Mouse (Mus musculus) left cerebral cortex, adult 9 months (tissue): ENCODE results near the gene Gabpb2.
"Not testable (repeated sequence)": the region's sequence is repeated elsewhere in the genome, so short reads cannot be mapped to it uniquely, and the experiment has no call there.

Experiments used
- DNase-seq, 2 experiments: peaks; one replicate each; pipeline ENCODE4 v3.0.0; 2022; ENCODE audit warnings: low spot score in 2 of 2

The Gabpb2 gene

DNA sequence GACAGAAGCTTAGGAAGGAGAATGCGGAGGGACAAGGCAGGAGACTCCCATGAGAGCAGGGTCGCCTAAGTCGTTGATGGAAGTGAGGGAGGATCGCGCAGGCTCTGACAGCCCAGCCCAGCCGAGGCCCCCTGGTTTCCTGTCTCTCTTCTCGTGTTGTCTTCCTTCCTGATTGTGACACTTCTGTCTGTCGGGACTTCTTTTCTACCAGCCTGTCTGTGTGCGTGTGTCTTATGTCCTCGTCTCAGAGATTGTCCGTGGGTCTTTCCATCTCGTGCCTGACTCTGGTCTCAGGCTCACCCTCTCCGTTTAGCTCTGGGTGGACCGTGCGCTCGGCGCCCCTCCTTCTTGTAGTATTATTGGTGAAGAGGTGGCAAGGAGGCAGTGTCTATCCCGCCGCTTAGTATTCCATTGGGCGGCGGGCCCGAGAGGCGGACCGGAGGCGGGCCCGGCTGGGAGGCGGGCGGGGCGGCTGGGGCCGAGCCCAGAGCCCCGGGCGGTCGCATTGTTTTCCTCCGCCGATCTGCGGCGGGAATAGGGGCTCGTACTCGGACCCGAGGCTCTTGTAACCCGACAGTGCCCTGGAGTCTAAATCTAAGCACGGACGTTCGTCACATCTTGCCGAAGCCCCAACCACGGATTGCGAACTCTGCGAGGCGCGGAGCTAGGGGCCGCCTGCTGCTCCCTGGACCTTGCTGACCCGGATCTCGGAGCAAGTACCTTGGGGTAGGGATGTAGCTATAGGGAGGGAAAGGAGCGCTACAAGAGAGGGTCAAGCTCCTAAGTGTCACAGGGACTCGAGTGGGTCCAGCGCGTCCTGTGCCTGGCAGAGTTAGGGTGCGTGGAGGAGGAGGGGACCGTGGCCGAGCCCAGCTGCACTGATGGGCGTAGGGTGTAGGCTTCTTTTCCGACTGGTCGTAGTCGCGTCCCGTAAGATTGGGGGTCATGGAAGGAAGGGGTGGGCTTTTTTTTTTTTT lies 57.4 kb downstream of the Gabpb2 start, which contains the start of gene Sema6c:
Sema6c (plus strand) TSS at position 471 of the 977 bp plus-strand sequence.
- DNase-seq = peak; percentile 62 to 91

DNA sequence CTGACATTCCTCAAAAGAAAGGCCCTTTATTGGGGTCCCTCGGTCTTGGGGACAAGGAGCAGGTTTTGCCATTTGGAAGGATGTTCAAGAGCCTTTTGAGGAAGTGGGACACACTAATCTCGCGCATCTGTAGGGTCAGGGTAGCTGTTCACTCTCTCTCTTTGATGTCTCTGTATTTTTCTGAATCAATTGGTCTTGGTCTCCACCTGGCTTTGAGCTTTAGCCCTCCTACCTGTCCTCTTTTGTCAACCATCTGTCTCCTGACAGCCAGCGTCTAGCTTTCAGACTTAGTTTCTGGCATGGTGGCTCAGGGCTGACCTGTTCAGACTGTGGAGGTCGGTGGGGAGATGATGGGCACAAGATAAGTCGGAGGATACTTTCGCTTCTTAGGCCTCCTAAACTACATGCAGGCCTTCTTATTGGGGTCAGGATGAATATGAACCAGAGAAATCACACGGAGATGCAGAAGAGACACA lies 58.2 kb downstream of the Gabpb2 start:
- no peak for DNase-seq

DNA sequence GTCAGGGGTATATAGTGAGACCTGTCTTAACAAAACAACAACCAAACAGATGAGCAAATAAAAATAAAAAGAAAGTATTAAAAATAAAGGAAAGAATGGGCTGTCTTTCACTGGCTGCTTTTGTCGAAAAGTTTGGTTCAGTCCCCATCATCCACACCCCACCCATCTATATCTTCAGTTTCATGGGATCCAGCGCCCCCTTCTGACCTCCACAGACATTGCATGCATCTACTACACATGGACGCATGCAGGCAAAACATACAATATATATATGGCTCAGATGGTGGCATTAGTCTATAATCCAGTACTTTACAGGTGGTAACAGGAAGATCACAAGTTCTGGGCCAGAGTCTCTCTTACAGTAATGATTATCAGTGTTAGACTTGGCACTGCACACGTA lies 63.8 kb downstream of the Gabpb2 start:
- no peak for DNase-seq

DNA sequence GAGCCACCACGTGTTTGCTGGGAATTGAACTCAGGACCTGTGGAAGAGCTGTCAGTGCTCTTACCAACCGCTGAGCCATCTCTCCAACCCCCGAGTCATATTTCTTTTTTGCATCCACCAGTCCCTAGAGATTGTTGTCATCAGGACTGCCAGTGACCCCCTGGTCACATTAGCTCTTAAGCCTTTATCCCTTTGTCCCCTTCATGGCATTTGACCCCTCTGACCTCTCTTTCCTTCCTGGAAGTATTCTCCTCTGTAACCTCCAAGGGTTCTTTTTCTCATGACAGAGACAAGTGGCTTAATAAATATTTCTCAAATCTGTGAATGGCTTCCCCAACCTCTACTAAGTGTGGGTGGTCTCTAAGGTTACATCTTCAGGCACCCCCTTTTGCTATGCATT lies 69.8 kb downstream of the Gabpb2 start:
- no peak for DNase-seq

DNA sequence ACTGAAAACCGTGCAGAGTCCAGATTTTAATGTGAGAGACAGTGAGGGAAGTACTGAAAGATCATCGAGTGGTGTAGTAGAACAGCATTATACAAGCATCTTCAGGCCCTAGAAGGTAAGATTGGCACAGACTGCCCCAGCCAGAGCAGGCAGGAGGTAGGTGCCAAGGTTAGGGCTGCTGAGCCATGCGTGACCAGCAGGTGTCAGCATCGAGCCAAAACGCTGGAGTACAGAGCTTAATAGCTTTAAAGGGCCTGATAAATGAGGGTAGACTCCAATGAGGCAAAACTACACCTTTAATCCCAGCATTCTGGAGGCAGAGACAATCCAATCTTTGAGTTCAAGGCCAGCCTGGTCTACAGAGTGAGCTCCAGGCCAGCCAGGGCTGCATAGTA lies 75.1 kb downstream of the Gabpb2 start:
- DNase-seq = peak in 1 of 2 experiments; percentile 89

DNA sequence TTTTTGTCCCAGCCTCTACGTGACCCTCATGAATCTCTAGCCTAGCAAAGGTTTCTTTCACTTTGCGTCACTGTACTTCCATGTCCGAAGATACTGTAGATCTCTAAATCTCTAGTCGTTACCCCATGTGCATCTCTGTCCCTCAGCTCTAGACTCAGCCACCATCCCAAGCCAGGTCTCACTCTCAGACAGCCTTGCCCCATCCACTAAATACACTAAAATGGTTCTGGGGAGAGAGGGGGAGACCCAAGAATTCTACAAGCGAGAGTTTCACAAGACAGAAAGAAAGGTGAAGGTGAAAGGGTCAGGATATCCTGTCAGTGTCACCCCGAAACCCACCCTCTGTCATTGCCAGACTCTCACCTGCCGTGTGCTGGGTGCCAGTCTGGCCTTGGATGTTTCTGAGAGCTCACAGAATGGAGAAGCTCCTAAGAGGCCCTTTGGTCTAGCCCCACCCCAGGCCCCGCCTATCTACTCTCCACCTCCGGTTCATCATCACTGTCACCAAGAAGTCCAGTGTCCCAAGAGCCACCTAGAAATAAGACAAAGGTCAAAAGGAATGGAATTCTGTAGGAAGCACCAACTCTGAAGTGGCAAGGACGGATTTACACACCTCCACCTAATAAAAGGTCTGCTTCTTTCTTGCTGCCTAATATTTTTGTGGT lies 75.6 kb downstream of the Gabpb2 start, which contains the start of gene Tnfaip8l2:
Tnfaip8l2 (minus strand) TSS at position 409 of the 665 bp plus-strand sequence.
- no peak for DNase-seq

DNA sequence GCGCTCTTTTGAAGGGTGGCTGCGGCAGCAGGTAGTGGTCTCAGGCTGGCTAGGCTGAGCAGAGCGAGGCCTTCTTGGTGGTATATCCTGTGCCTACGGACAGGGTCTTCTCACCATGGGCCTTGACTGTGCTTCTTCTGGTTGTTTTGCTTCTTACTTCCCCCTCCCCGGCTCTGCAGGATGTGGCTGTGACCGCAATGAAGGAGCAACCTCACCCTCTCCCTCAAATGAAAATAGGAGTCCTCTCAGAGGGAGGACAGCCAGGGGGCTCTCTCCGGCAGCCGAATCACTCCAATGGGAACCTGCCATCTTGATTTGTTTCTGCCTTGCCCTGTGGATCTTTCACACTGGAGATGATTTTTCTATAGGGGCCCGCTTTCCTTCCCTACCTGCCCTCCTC lies 76.2 kb downstream of the Gabpb2 start:
- no peak for DNase-seq

DNA sequence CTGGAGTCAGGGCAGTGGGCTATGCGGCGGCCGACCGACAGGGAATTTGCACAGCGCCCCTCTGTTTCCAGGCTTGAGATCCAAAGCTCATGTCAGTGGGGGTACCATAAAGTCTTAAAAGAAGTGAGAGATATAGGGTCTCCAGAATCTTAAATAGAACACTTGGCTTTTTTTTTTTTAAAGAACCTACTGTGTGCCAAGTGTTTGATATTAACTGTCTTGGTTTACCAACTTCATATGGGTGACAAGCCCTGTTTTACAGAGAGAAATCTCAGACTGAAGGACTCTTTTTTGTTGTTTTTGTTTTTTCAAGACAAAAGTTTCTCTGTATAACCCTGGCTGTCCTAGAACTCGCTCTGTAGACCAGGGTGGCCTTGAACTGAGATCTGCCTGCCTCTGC lies 76.9 kb downstream of the Gabpb2 start:
- no peak for DNase-seq

DNA sequence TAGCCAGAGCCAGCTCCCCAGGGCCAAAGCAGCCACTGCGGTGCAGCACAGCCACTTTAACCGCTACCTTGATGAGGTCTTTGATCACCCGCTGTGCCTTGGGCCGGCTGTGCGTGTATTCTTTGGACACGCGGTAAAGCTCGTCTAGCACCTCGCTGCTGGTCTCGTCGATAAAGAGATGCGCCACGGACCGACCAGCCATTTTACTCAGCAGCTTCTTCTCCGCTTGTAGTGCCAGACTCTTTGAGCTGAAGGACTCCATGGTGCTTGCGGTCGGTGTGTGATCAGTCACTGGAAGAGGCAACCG lies 77.5 kb downstream of the Gabpb2 start:
- DNase-seq = no peak

DNA sequence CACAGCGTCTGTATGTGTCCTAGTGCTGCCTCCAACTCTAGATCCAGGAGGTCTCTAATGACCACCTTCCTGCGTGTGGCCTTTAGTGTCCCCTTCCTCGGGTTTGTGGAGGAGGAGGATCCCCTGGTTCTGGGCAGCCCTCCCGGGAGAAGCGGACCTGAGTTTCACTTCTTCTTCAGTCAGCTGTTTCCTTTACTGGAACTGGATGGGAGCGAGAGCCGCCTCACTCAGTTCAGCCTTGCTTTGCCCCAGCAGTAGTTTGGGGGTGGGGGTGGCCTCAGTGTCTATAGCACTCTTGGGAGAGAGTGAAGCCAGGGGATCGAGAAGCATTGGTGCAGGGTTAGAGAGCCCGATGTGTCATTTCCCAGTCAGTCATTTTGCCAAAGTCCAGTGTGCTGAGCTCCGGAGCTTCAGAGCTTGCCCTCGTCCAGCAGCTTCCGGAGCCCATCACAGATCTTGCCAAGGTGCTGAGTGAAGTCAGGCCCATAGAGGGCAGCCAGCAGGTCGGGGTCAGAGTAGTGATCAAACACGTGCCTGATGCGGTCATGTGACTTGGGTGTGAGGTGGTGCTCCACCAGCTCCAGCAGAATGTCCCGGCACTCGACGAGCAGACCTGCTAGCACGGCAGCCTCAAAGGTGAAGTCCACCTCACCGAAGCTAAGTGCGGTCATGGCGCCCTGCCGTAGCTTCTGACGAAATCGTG lies 78.0 kb downstream of the Gabpb2 start:
- DNase-seq = no peak

DNA sequence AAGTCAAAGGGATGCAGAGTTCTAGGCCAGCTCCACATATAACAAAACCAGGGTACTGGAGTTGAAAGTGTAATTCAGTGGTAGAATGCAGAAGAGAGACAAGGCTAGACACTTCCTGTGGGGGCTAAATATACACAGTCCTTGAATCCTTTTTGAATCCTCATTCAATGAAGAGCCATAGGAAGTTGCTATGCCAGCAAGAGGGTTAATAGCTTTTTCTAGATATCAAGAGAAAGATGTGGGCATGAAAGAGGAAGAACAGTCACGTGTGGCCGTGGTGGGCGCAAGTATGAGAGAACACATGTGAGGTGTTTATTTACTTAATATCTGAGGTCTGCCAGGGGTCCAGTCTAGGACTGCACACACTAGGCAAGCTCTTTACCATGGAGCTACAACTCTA lies 81.4 kb downstream of the Gabpb2 start:
- no peak for DNase-seq

DNA sequence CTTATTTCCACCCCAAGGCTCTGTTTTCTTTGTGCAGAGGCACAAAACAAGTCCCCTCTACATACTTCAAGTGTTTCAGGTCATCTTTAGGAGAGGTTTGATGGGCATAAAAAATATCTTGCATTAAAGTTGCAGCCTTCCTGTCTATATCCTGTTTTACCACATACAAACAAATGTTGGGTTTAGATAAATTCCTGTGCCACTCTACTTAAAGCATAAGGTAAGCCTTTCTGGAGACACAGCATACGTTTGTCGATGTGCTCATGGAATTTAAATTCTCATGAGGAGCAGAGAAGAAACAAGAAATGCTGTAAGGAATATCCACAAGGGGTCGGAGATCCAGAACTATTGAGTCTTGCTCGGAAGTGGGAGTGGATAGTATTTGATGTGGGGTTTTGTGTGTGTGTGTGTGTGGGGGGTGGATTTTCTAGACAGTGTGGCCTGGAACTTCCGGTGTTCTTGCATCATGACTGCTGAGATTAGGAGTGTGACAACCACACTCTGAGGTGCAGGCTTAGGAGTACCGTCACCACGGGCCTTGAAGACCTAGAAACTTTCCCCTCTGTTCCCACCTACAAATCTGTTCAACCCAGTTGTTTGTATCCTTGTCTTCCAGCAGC lies 82.2 kb downstream of the Gabpb2 start:
- DNase-seq = no peak

DNA sequence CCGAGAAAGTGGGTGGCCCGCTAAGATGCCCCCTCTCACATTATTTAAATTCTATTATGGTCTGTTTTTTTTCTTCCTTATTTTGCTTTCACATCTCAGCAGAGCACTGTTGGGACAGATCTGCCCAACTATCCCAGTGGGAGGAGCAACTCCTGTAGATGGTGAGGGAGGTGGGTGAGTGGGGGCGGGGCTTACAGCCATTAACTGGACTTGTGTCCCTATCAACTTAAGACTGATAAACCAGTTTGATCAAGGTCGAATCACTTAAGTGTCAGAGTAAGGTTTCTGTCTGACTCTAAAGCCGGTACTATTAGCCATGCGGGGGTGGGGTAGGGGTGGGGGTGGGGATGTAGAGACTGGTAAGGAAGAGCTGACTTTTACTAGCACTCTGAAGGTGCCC lies 82.7 kb downstream of the Gabpb2 start:
- peak in 1 of 2 experiments; percentile 49 for DNase-seq

DNA sequence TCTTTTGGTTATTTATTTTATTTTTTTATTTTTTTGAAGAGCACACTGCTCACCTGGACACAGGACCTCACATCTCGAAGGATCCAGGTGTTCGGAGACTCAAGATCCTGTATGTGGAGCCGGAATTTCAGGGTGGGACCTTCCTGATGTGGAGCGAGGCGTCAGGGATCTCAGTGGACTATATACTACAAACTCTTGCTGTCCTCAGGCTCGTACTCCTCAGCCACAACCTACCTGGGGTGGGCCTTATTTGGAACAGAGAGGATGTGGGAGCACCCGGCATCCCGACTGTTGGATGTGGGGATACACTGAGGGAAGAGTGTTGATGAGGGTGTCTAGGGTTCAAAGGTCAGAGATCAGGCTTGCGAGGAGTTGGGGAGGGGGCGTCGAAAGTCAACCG lies 83.6 kb downstream of the Gabpb2 start:
- not testable (repeated sequence) for DNase-seq

DNA sequence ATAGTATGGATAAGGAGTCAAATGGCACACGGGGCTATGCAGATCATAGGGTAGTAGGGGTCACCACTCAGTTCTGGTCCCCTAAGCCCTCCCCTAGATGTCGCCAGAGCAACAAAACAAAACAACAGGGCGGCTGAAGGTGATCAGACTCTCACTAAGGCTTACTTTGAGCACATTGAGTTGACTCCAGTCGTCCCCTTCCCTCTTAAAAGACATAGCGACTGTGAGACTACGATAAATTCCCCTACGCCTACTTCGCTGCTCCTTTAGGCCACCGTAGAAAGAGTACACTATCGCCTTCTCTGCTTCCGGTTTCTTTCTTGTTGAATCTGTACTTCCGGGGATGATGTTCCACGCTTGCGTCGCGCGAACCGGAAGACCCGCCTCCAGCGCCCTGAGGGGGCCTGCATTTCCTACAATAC lies 84.0 kb downstream of the Gabpb2 start, which contains the start of the genes Scnm1 and Lysmd1:
Scnm1 (minus strand) TSS at position 332 of the 422 bp plus-strand sequence.
Lysmd1 (plus strand) TSS at position 409 of the 422 bp plus-strand sequence.
- peak; percentile 93 to 95 for DNase-seq

DNA sequence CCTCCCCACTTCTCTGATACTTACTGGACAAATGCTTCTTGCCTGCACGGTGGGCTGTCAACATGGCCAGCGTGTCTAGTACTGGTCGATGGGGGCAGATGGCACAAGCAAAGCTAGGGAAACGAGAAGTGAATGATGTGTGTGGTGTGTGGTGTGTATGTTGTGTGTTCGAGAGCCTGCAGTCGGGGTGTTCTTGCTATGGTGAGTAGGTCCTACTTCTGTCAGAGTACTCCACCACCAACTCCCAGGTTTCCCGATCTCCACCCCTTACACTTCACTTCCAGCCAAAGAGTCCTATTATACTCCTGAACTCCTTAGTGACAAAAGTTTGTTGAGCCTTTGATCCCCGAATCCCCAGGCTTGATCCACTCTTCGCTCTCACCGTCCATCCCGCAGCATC lies 84.5 kb downstream of the Gabpb2 start:
- DNase-seq = no peak

DNA sequence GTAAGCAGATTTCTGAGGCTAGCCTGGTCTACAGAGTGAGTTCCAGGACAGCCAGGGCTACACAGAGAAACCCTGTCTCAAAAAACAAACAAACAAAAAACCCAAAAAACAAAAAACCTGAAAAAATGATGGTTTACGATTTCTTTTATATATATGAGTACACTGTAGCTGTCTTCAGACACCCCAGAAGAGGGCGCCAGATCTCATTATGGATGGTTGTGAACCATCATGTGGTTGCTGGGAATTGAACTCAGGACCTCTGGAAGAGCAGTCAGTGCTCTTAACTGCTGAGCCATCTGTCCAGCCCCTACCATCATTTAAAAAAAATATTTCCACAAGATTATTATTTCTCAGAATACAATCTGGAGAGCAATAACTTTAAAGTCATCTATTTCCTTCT lies 85.3 kb downstream of the Gabpb2 start:
- not testable (repeated sequence) for DNase-seq
